Mouse (Mus musculus) erythroblast, adult 5-6 weeks (primary cell): ENCODE data around the gene Pid1. TPM values are rescaled to one million over a fixed set of nuclear protein-coding genes. Genes with fewer than 3 reads are reported as not detected.

ENCODE experiments used
- ATAC-seq: replicated peaks from 2 replicates; pipeline ENCODE4 v1.8.0; 2016; ENCODE audit warnings: moderate number of reproducible peaks, mild to moderate bottlenecking, moderate TSS enrichment, inconsistent platforms; ENCODE audit not compliant: poor library complexity, low FRiP score, severe bottlenecking
- total RNA-seq, 2 experiments: library from RNA; stranded (forward) in 1 of 2; stranded (reverse) in 1 of 2; fragments of 150-400 nt in 1 of 2; fragments of 200-764, 138-1000 nt in 1 of 2; gene quantifications; 2 replicates each; pipeline versions ENCODE4 v1.2.3 to v1.2.4; 2015 to 2017; ENCODE audit warnings: low replicate concordance in 2 of 2

Gene Pid1
- total RNA-seq, 2 experiments from 2014 or later: 4.0 to 8.6 TPM

- no peak for ATAC-seq
Observed at GRCm38 (mm10) chr1:84087325-84087724, 276.7 kb downstream of the Pid1 start.

- no peak for ATAC-seq
Observed at GRCm38 (mm10) chr1:84086486-84086885, 277.5 kb downstream of the Pid1 start.

GRCm38 (mm10) chr1:84085361-84085760, 278.6 kb downstream of the Pid1 start:
- ATAC-seq: no peak

GRCm38 (mm10) chr1:84079566-84079965, 284.4 kb downstream of the Pid1 start:
- ATAC-seq: no peak

- ATAC-seq: no peak
Observed at GRCm38 (mm10) chr1:84077023-84077422, 287.0 kb downstream of the Pid1 start.

GRCm38 (mm10) chr1:84056884-84057630, 306.9 kb downstream of the Pid1 start:
- ATAC-seq: no peak

GRCm38 (mm10) chr1:84056306-84056705, 307.7 kb downstream of the Pid1 start:
- ATAC-seq: no peak

- no peak for ATAC-seq
Observed at GRCm38 (mm10) chr1:84025746-84026145, 338.2 kb downstream of the Pid1 start.

GRCm38 (mm10) chr1:84012871-84013375, 351.1 kb downstream of the Pid1 start:
- ATAC-seq: no peak

GRCm38 (mm10) chr1:84002630-84003029, 361.4 kb downstream of the Pid1 start:
- no peak for ATAC-seq
